Mouse (Mus musculus) cerebellum, adult 2 months (tissue): ENCODE measurements around the gene Tmem52.

Experiments
- CTCF ChIP-seq: fragments of 200-500 bp; IDR thresholded peaks from 2 replicates; pipeline ENCODE4 v1.5.1; 2011; ENCODE audit warnings: low read depth, mild to moderate bottlenecking, control low read depth, low read length, moderate library complexity, borderline replicate concordance; ENCODE audit not compliant: insufficient read depth
- POLR2A ChIP-seq: fragments of 200-500 bp; IDR thresholded peaks from 2 replicates; pipeline ENCODE4 v1.6.1; 2011; ENCODE audit warnings: low read length, control low read depth, borderline replicate concordance; ENCODE audit not compliant: insufficient read depth

DNA sequence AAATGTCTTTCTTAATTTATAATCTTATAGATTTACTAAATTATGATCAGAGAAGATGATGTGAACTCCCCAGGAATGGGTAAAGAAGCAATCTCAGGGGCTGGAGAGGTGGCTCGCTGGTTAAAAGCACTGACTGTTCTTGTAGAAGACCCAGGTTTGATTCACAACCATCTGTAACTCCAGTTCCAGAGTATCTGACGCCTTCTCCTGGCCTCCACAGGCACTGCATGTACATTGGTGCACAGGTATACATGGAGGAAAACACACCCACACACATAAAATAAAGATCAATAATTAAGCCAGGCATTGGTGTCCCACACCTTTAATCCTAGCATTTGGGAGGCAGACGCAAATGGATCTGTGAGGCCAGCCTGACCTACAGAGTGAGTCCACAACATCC is 26.1 kb upstream of the Tmem52 start:
- TF ChIP-seq POLR2A (no peak), CTCF (0 out of 2 replicates have a peak, but pooled peaks have one; percentile 18)
